In the genomic region with DNA sequence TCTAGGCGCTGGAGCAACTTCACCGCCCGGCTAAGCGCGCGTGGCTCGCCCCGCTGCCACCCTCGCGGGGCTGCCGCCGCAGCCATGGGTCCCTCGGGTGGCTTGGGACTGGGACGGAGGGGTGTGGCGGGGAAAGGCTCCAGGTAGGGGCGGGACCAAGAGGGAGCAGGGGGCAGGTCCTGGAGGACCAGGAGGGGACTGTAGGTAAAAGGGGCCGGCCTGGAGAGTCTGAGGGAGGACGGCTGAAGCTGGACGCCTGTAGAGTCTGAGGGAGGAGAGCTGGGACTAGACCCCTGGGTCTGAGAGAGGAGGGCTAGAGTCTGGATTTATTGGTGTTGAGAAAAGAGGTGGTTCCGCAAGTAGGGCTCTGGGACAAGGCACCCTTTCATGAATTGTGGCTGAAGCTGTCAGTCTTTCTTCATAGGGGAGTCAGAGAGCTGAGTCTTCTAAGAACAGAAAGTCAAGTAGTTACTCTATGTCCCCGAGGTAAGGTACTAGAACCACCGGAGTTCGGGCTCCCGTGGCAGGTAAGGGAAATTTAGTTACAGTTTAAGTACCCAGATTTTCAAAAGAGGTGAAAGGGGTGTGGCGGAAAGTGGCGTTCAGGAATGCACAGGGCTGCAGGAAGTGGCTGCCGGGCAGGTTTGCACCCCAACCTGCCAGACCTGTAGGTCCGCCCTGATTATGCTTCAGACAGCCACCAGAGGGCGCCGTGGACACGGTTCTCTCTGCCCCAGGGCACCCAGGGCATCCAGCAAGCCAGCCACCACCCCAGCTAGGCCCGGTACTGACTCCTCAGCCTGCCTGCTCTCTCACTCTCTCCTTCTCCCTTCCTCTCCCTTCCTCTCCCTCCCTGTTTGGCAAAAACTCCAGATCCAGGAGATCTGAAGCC, we compare ENCODE assay signal across 8 mouse cellular contexts. TPM values are rescaled to one million over a fixed set of nuclear protein-coding genes. Genes with fewer than 3 reads are reported as not detected.
DNase-seq lines count a peak whose midpoint lies in the region; ATAC-seq and TF ChIP-seq lines count a peak whose summit lies in the region.

Gene Cblc (minus strand): TSS at position 113 of the 892 bp plus-strand sequence.

- no peaks in the 10 kb centered on the region for H3K36me3 ChIP-seq in hindbrain, embryonic 16.5 days (ENCODE audit: control insufficient read depth, insufficient read depth, low read length)
- no peaks in the 10 kb centered on the region for H3K36me3 ChIP-seq in limb, embryonic 14.5 days (ENCODE audit: control insufficient read depth, insufficient read depth, low read length)
- no peaks in the 10 kb centered on the region for H3K36me3 ChIP-seq in midbrain, postnatal 0 days (ENCODE audit: insufficient read depth, low read length)
- no peaks in the 10 kb centered on the region for H3K36me3 ChIP-seq in stomach, embryonic 14.5 days (ENCODE audit: control insufficient read depth, insufficient read depth, low read length)

- H3K9me3 ChIP-seq in hindbrain, embryonic 16.5 days (ENCODE audit: control insufficient read depth, low read length) = no peaks in the 10 kb centered on the region
- H3K9me3 ChIP-seq in limb, embryonic 14.5 days (ENCODE audit: control insufficient read depth, low read length) = no peaks in the 10 kb centered on the region
- H3K9me3 ChIP-seq in midbrain, postnatal 0 days (ENCODE audit: low read length) = no peaks in the 10 kb centered on the region
- H3K9me3 ChIP-seq in stomach, embryonic 14.5 days (ENCODE audit: control insufficient read depth, low read depth, low read length) = no peaks in the 10 kb centered on the region

- no peak within 1 kb of the TSS for H3K27ac ChIP-seq in hindbrain, embryonic 16.5 days (ENCODE audit: low read depth, low read length)
- H3K27ac ChIP-seq in limb, embryonic 14.5 days (replicated peaks; ENCODE audit: low read depth, low read length) = no peak within 1 kb of the TSS
- H3K27ac ChIP-seq in midbrain, postnatal 0 days (ENCODE audit: low read depth, low read length) = no peak within 1 kb of the TSS
- H3K27ac ChIP-seq in stomach, embryonic 14.5 days (ENCODE audit: low read length) = peak within 1 kb of the TSS; percentile 80

- TF ChIP-seq POLR2A in limb, embryonic 14.5 days (IDR thresholded peaks at IDR 0.05; ENCODE audit: borderline replicate concordance, extremely low read depth, insufficient read depth, insufficient read length) = no peak

- peak; percentile 24; the same call in 1 of the 2 replicates for ATAC-seq in hindbrain, embryonic 16.5 days
- peak; percentile 67 for ATAC-seq in limb, embryonic 14.5 days (ENCODE audit: low FRiP score, low read depth)
- ATAC-seq in midbrain, postnatal 0 days (ENCODE audit: low FRiP score) = no peak
- peak; percentile 90 for ATAC-seq in stomach, embryonic 14.5 days (ENCODE audit: insufficient number of reproducible peaks, insufficient read depth, low FRiP score, low read depth)

- peak; percentile 69 for TF ChIP-seq CTCF in midbrain, postnatal 0 days (IDR thresholded peaks at IDR 0.05)

- peaks cover 23% of the 10 kb centered on the region for H3K27me3 ChIP-seq in hindbrain, embryonic 16.5 days (replicated peaks; ENCODE audit: control insufficient read depth, insufficient read depth, low read length)
- peaks cover 25% of the 10 kb centered on the region for H3K27me3 ChIP-seq in limb, embryonic 14.5 days (ENCODE audit: control insufficient read depth, insufficient read depth, low read length)
- H3K27me3 ChIP-seq in midbrain, postnatal 0 days (ENCODE audit: insufficient read depth, low read length) = peaks cover 20% of the 10 kb centered on the region
- peaks cover 14% of the 10 kb centered on the region; the same call in 1 of the 2 replicates for H3K27me3 ChIP-seq in stomach, embryonic 14.5 days (ENCODE audit: control insufficient read depth, insufficient read depth, low read length)

- 2% methylated on average over 32 of the region's 32 CpGs for WGBS in hindbrain, embryonic 16.5 days
- 3% methylated on average over 32 of the region's 32 CpGs for WGBS in limb, embryonic 14.5 days
- 3% methylated on average over 32 of the region's 32 CpGs for WGBS in midbrain, postnatal 0 days
- 3% methylated on average over 32 of the region's 32 CpGs for WGBS in stomach, embryonic 14.5 days

- no peak within 1 kb of the TSS for H3K4me3 ChIP-seq in hindbrain, embryonic 16.5 days (ENCODE audit: low read length)
- H3K4me3 ChIP-seq in limb, embryonic 14.5 days (replicated peaks; ENCODE audit: low read length) = peak within 1 kb of the TSS; percentile 28
- no peak within 1 kb of the TSS; the same call in 1 of the 2 replicates for H3K4me3 ChIP-seq in midbrain, postnatal 0 days (ENCODE audit: low read depth, low read length)
- peak within 1 kb of the TSS; percentile 34 for H3K4me3 ChIP-seq in stomach, embryonic 14.5 days (ENCODE audit: low read depth, low read length)

- no peaks in the 10 kb centered on the region for H3K4me1 ChIP-seq in hindbrain, embryonic 16.5 days (ENCODE audit: control insufficient read depth, insufficient read depth, low read depth, low read length)
- no peaks in the 10 kb centered on the region for H3K4me1 ChIP-seq in limb, embryonic 14.5 days (ENCODE audit: control insufficient read depth, insufficient read depth, low read length)
- H3K4me1 ChIP-seq in midbrain, postnatal 0 days (ENCODE audit: insufficient read depth, low read length) = no peaks in the 10 kb centered on the region
- no peaks in the 10 kb centered on the region for H3K4me1 ChIP-seq in stomach, embryonic 14.5 days (ENCODE audit: control insufficient read depth, insufficient read depth, low read length)

- DNase-seq in layer of hippocampus, adult 11-12 months (ENCODE audit: low spot score) = peak; percentile 45
- DNase-seq in layer of hippocampus, adult 9-11 months = no peak
- peak; percentile 77 to 78 for DNase-seq in cerebellum, postnatal 10 days
- DNase-seq in gastrocnemius, adult 8-10 months (ENCODE audit: low spot score in 2 of 2) = peak; percentile 43 to 54
- peak; percentile 58 for DNase-seq in limb, embryonic 14.5 days (ENCODE audit: low spot score)
- DNase-seq in midbrain, postnatal 0 days (ENCODE audit: low spot score) = peak; percentile 39

- peak within 1 kb of the TSS; percentile 13; the same call in 1 of the 2 replicates for H3K9ac ChIP-seq in hindbrain, embryonic 16.5 days (ENCODE audit: low read depth, low read length)
- H3K9ac ChIP-seq in limb, embryonic 14.5 days (ENCODE audit: low read depth, low read length, severe bottlenecking) = 0 out of 2 replicates have a peak within 1 kb of the TSS, but pooled peaks have one; percentile 36
- no peak within 1 kb of the TSS for H3K9ac ChIP-seq in midbrain, postnatal 0 days (replicated peaks; ENCODE audit: low read length, poor library complexity, severe bottlenecking)
- peak within 1 kb of the TSS; percentile 25; the same call in 1 of the 2 replicates for H3K9ac ChIP-seq in stomach, embryonic 14.5 days (replicated peaks; ENCODE audit: low read depth, low read length)

- no peak within 1 kb of the TSS for H3K4me2 ChIP-seq in hindbrain, embryonic 16.5 days (ENCODE audit: low read length)
- H3K4me2 ChIP-seq in limb, embryonic 14.5 days (replicated peaks; ENCODE audit: low read depth, low read length, severe bottlenecking) = peak within 1 kb of the TSS; percentile 35
- no peak within 1 kb of the TSS for H3K4me2 ChIP-seq in midbrain, postnatal 0 days (ENCODE audit: low read depth, low read length, poor library complexity, severe bottlenecking)
- peak within 1 kb of the TSS; percentile 40 for H3K4me2 ChIP-seq in stomach, embryonic 14.5 days (replicated peaks; ENCODE audit: low read depth, low read length)

RNA-seq across cellular contexts. Expression of gene Cblc, which starts in this region (rescaled TPM):
- not detected for total RNA-seq in gastrocnemius, adult 8-10 months (2022)
- polyA plus RNA-seq in hindbrain, embryonic 16.5 days (2015; fragmentation: Nextera tagmentation; extraction: Ambion mirVana) = 0.34 and 0.41 TPM in 2 replicates
- 5.2 and 5.9 TPM in 2 replicates for polyA plus RNA-seq in limb, embryonic 14.5 days (2012; rRNA removed)
- polyA plus RNA-seq in limb, embryonic 14.5 days (2014; fragmentation: Nextera tagmentation; extraction: Ambion mirVana) = 7.5 and 8.6 TPM in 2 replicates
- total RNA-seq in midbrain, postnatal 0 days (2014; rRNA removed) = 0.71 and 1.8 TPM in 2 replicates
- polyA plus RNA-seq in midbrain, postnatal 0 days (2015; fragmentation: Nextera tagmentation; extraction: Ambion mirVana) = 0.70 and 1.2 TPM in 2 replicates
- polyA plus RNA-seq in stomach, embryonic 14.5 days (2014; fragmentation: Nextera tagmentation; extraction: Ambion mirVana) = 15.1 and 17.7 TPM in 2 replicates

Comparison
In these comparisons a context has a peak if more than half of its experiments do, and no peak if none do; other contexts are left out.
1. Peak in DNase-seq in gastrocnemius, adult 8-10 months; RNA of the gene not detected or under 1 TPM.
2. Peak in ATAC-seq and H3K9ac ChIP-seq in hindbrain, embryonic 16.5 days; RNA of the gene not detected or under 1 TPM.
3. H3K4me2 ChIP-seq: peak in limb, embryonic 14.5 days (single experiment) and stomach, embryonic 14.5 days (single experiment); none in hindbrain, embryonic 16.5 days (single experiment) and midbrain, postnatal 0 days (single experiment).
4. H3K4me3 ChIP-seq: peak in limb, embryonic 14.5 days (single experiment) and stomach, embryonic 14.5 days (single experiment); none in hindbrain, embryonic 16.5 days (single experiment) and midbrain, postnatal 0 days (single experiment).